Mouse (Mus musculus) heart, embryonic 10.5 days (tissue): ENCODE measurements around the gene Ahctf1. TPM values are rescaled to one million over a fixed set of nuclear protein-coding genes. Genes with fewer than 3 reads are reported as not detected.

Source experiments
- DNase-seq: peaks from one replicate; pipeline ENCODE4 v3.0.0-alpha.2; 2017; ENCODE audit warnings: low spot score
- H3K27ac ChIP-seq: fragments of 300-500 bp; sonication (generic); 2 replicates; pipeline ENCODE4 v1.5.1; 2016; ENCODE audit warnings: mild to moderate bottlenecking
- H3K27me3 ChIP-seq: fragments of 300-500 bp; sonication (generic); 2 replicates; pipeline ENCODE4 v1.6.1; 2016; ENCODE audit warnings: mild to moderate bottlenecking; ENCODE audit not compliant: poor library complexity, insufficient read depth, severe bottlenecking
- H3K36me3 ChIP-seq: fragments of 300-500 bp; sonication (generic); 2 replicates; pipeline ENCODE4 v1.6.1; 2016; ENCODE audit warnings: mild to moderate bottlenecking, moderate library complexity
- H3K4me1 ChIP-seq: fragments of 300-500 bp; sonication (generic); 2 replicates; pipeline ENCODE4 v1.6.1; 2016; ENCODE audit warnings: mild to moderate bottlenecking
- H3K4me3 ChIP-seq: fragments of 300-500 bp; sonication (generic); 2 replicates; pipeline ENCODE4 v1.5.1; 2016; ENCODE audit warnings: mild to moderate bottlenecking, moderate library complexity
- H3K9me3 ChIP-seq: fragments of 300-500 bp; sonication (generic); 2 replicates; pipeline ENCODE4 v1.6.1; 2016; ENCODE audit warnings: mild to moderate bottlenecking, moderate library complexity
- WGBS: fragments of 180-500 bp; shearing (Covaris S2); methylation state at CpG from one replicate; pipeline ENCODE4 v1.1.7; 2016; 5-methylcytosine and 5-hydroxymethylcytosine counted together
- polyA plus RNA-seq: library from polyadenylated mRNA; unstranded; fragments of >200 nt; fragmentation: Nextera tagmentation; extraction: Ambion mirVana; gene quantifications from 2 replicates; pipeline ENCODE4 v1.2.1, GENCODE M21; 2016

The Ahctf1 gene
- polyA plus RNA-seq = 21.6 and 30.2 TPM in 2 replicates

- H3K4me3 ChIP-seq = peak within 1 kb of the TSS; percentile 96
- H3K27me3 ChIP-seq = no peaks in the 10 kb centered on the region
- peaks cover 14% of the 10 kb centered on the region for H3K4me1 ChIP-seq
- no peaks in the 10 kb centered on the region for H3K9me3 ChIP-seq
- DNase-seq = peak; percentile 99
- under 1% methylated on average over 56 of the region's 56 CpGs for WGBS
- H3K36me3 ChIP-seq = peaks cover 7% of the 10 kb centered on the region
- peak within 1 kb of the TSS; percentile 97 for H3K27ac ChIP-seq
Measured at GRCm38 (mm10) chr1:179803513-179804139, at the start of gene Ahctf1. Gene Ahctf1 (minus strand): TSS chr1:179803680.

DNA sequence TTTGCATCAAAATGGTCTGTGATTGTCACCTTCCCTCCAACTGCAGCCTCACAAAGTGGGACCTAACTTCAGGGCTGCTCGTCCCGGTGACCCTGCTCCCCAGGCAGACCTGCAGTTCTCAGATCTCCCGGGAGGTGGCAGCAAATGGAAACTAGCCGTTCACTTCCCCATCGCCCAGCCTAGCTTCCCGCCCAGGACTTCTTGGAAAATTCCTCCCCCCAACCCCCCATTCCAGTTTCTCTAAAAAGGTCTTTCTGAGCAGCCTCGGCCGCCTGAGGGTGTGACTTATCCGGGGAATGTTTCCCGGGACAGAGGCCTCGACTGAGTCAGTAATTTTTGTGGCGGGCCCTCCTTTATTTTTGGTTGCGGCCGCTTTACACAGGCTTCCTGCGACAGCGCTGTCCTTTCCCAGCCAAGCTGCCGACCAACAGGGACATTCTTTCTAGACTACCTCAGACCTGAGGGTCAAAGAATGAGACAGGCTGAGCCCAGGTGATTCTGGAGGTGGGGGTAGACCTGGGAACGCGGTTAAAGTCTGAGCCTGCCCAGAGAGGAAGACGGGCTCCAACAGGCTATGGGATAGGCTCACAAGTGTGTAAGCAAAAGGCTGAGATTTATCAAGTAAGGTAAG is 44.4 kb upstream of the Ahctf1 start:
- 3% methylated on average over 20 of the region's 20 CpGs for WGBS
- peak overlapping the region; percentile 86 for H3K27ac ChIP-seq

DNA sequence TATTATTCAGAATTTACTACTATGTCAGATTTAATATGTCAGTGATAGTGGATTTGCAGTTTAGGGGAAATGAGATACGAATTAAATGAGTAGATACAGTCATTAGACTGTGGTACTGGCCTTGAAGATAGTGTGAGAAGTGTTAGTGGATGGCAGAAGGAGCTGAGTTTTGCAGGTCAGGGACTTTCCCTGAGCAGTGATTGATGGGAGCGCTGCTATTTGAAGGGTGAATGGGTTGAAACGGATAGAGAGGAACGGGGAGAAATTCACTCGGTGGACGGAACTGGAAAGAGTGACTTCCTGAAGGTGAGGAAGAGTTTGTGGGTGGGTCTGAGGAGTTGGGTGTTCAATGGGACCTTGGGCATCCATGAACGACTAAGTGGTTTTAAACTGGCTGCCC is 43.7 kb upstream of the Ahctf1 start:
- Histone ChIP-seq H3K27ac (no peak overlapping the region), H3K4me3 (no peak overlapping the region), H3K36me3 (no peaks in the 10 kb centered on the region), H3K9me3 (no peaks in the 10 kb centered on the region), H3K4me1 (no peaks in the 10 kb centered on the region), H3K27me3 (no peaks in the 10 kb centered on the region)
- WGBS = 51% methylated on average over 7 of the region's 7 CpGs
- DNase-seq = no peak

More for the DNA sequence above, 44.4 kb upstream of the Ahctf1 start:
- Histone ChIP-seq H3K36me3 (no peaks in the 10 kb centered on the region), H3K27me3 (no peaks in the 10 kb centered on the region), H3K9me3 (no peaks in the 10 kb centered on the region), H3K4me3 (peak overlapping the region; percentile 60), H3K4me1 (no peaks in the 10 kb centered on the region)
- peak; percentile 90 for DNase-seq

DNA sequence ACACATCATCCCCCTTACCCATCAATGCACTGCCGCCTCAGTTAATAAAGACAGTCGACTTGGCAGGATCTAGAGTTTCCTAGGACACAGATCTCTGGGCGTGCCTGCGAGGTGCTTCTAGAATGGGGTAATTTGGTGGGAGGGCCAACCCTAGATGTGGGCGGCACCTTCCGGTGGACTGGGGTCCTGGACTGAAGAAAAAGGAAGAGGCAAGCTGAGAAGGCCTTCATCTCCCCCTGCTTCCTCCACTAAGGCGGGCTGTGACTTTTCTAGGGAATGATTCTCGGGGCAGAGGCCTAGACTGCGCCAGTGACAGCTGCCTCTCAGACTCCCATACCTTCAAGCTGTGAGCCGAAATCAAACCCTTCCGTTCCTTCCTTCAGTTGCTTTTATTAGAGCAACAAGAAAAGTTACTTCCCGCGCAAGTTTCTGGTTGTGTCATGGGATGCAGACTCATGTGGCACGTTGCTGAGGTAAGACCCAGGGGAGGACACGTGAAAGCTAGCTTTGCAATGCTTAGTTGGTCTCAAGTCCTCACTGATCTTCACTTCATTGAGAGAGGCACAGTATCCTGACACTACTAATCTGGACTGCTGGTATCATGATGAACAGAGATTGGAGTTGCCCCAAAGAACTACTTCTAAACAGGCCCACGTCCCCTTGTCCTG is 42.5 kb upstream of the Ahctf1 start:
- no peak for DNase-seq
- H3K4me1 ChIP-seq = no peaks in the 10 kb centered on the region
- H3K27ac ChIP-seq = no peak overlapping the region
- H3K27me3 ChIP-seq = no peaks in the 10 kb centered on the region
- H3K4me3 ChIP-seq = no peak overlapping the region
- 84% methylated on average over 16 of the region's 16 CpGs for WGBS
- no peaks in the 10 kb centered on the region for H3K36me3 ChIP-seq
- H3K9me3 ChIP-seq = no peaks in the 10 kb centered on the region

- DNase-seq = peak; percentile 85
- Histone ChIP-seq H3K4me1 (no peaks in the 10 kb centered on the region), H3K27ac (no peak overlapping the region), H3K27me3 (no peaks in the 10 kb centered on the region), H3K36me3 (no peaks in the 10 kb centered on the region), H3K9me3 (no peaks in the 10 kb centered on the region), H3K4me3 (no peak overlapping the region)
- WGBS = 17% methylated on average over 5 of the region's 5 CpGs
Measured at GRCm38 (mm10) chr1:179844894-179845293, 41.4 kb upstream of the Ahctf1 start.

DNA sequence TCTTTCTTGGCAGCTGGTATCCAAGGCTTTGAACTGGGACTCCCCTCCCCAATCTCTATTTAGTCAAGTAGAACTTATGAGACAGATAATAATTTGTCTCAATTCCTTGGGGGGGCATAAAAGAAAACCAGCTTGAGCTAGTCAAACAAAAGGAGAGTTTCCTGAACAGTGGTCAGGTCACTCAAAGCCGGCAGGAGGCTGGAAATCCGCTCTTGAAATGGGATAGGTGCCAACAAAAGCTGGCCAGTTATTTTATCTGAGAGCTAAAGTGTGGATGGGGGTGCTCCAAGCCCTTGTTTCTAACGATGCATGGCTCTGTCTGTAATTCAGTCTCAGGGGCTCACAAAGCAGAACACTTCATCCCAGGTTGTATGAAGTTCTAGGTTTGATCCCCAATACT is 40.5 kb upstream of the Ahctf1 start:
- 47% methylated on average over 3 of the region's 3 CpGs for WGBS
- Histone ChIP-seq H3K27me3 (no peaks in the 10 kb centered on the region), H3K4me3 (no peak overlapping the region), H3K27ac (no peak overlapping the region), H3K36me3 (no peaks in the 10 kb centered on the region), H3K4me1 (no peaks in the 10 kb centered on the region), H3K9me3 (no peaks in the 10 kb centered on the region)
- DNase-seq = no peak

DNA sequence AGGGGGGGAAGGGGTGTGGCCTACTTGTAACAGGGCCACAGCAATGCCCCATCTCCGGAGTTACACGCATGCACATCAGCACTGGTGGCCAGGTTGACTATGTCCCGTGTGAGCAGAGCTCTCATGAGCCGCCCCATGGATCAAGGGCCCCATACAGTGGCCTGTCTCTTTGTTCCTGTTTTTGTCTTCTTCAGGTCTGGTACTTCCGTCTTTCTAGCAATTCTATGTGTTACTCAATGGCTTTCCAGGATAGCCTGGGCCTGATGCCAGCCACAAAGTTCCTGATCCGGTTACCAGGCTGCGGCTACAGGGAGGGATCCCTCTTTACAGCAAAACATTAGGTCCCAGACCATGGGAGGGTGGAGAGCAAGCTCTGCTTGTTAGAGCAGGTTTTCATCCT is 39.1 kb upstream of the Ahctf1 start:
- H3K4me3 ChIP-seq = no peak overlapping the region
- H3K9me3 ChIP-seq = no peaks in the 10 kb centered on the region
- H3K4me1 ChIP-seq = no peaks in the 10 kb centered on the region
- 82% methylated on average over 7 of the region's 7 CpGs for whole genome bisulfite sequencing
- DNase-seq = no peak
- H3K27me3 ChIP-seq = no peaks in the 10 kb centered on the region
- H3K27ac ChIP-seq = no peak overlapping the region
- H3K36me3 ChIP-seq = no peaks in the 10 kb centered on the region

DNA sequence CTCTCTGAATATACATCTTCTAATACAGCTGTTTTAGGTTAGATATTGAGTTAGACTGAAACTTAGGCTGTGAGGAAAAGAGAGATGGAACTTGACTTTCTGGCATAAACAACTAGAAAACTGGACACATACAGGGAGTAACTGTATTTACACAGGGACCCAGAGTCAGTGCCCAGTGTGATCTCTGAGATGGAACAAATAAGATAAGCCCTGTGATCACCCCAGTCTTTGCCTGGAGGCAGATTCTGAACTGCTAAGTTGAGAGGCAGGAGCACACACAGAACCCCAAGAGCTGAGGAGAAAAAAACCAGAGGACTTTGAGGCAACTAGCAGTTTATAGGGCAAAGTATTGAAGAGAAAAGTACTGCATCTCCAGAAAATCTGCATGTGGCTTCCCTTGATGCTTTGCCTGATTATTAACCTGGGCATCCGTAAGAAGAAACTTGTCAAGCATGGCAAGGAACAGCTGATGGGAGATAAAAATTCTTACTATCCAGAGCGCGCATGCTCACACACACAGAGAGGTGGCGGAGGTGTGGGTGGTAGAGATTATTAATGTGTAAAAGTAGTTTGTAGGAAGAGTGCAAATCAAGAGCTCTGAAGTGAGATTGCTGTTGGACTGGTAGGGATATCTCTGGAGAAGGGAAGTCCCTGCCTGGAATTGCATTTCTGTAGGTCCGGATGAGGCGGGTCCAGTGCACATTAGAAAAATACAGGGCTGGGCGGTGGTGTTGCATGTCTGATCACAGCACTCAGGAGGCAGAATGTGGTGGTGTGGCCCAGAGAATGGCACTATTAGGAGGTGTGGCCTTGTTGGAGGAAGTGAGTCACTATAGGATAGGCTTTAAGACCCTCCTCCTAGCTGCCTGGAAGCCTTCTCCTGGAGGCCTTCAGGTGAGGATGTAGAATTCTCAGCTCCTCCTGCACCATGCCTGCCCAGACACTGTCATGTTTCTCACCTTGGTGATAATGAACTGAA is 33.2 kb upstream of the Ahctf1 start:
- no peak for DNase-seq
- Histone ChIP-seq H3K27ac (no peak overlapping the region), H3K27me3 (no peaks in the 10 kb centered on the region), H3K9me3 (no peaks in the 10 kb centered on the region), H3K4me1 (no peaks in the 10 kb centered on the region), H3K4me3 (no peak overlapping the region), H3K36me3 (no peaks in the 10 kb centered on the region)
- 89% methylated on average over 7 of the region's 7 CpGs for WGBS

DNA sequence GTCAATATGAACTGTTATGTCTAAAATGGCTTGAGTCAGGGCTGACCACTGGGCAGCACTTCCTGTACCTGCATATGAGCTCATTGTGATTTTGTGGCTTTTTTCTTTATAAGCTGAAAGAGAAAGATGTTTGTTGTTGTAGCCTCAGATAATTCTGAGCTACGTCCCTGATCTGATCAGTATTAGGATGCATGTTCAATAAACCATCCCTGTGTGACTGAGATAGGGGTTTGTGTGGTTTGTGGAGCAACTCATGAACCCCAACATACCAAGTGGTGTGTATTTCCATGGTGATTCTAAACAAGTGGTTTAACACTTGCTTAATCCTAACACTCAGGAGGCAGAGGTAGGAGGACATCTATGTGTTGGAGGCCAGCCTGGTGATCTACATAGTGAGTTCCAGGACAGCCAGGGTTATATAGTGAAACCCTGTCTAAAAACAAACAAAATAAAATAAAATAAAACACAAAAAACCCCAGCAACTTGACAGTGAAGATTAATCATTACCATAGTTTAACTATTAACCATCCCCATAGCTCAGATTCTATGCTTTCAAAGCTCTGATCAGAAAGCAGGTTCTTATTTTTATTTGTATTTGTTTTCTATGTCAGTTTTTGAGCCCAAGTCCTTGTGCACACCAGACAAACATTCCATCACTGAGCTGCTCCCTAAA is 32.4 kb upstream of the Ahctf1 start:
- 76% methylated on average over 1 of the region's 1 CpGs for WGBS
- no peaks in the 10 kb centered on the region for H3K4me1 ChIP-seq
- H3K27ac ChIP-seq = no peak overlapping the region

GRCm38 (mm10) chr1:179833596-179833995 is 30.1 kb upstream of the Ahctf1 start:
- Histone ChIP-seq H3K27ac (no peak overlapping the region), H3K27me3 (no peaks in the 10 kb centered on the region), H3K9me3 (no peaks in the 10 kb centered on the region), H3K4me3 (no peak overlapping the region), H3K36me3 (no peaks in the 10 kb centered on the region), H3K4me1 (no peaks in the 10 kb centered on the region)
- no peak for DNase-seq
- 73% methylated on average over 1 of the region's 1 CpGs for WGBS

More for the DNA sequence above, 32.4 kb upstream of the Ahctf1 start:
- H3K9me3 ChIP-seq = no peaks in the 10 kb centered on the region
- H3K27me3 ChIP-seq = no peaks in the 10 kb centered on the region
- no peaks in the 10 kb centered on the region for H3K36me3 ChIP-seq
- DNase-seq = no peak
- H3K4me3 ChIP-seq = no peak overlapping the region

DNA sequence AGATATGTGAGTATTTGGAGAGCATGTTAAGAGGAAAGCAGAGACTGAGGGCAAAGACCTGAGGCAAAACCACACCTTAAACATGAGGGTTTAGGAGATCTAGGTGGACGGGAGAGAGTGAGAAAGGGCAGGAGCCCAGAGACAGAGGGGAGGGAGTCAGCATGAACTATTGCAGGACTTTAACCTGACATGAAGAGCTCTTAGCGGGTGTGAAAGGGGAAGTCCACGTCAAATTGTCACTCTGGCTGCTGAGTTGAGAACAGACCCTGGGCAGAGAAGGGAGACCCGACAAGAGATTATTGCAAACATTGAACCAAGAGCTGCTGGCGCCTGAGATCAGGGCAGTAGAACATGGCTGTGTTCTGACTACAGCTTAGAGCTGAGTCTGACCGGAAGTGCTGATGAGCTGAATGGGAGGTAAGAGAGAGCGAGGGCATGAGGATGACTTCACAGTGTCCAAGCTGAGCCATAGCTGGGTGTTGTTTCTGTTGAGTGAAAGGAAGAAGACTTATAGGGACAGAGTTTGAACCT is 29.3 kb upstream of the Ahctf1 start:
- no peaks in the 10 kb centered on the region for H3K36me3 ChIP-seq
- DNase-seq = no peak
- no peaks in the 10 kb centered on the region for H3K27me3 ChIP-seq
- 60% methylated on average over 7 of the region's 7 CpGs for WGBS
- H3K27ac ChIP-seq = no peak overlapping the region
- no peaks in the 10 kb centered on the region for H3K9me3 ChIP-seq
- no peaks in the 10 kb centered on the region for H3K4me1 ChIP-seq
- no peak overlapping the region for H3K4me3 ChIP-seq

DNA sequence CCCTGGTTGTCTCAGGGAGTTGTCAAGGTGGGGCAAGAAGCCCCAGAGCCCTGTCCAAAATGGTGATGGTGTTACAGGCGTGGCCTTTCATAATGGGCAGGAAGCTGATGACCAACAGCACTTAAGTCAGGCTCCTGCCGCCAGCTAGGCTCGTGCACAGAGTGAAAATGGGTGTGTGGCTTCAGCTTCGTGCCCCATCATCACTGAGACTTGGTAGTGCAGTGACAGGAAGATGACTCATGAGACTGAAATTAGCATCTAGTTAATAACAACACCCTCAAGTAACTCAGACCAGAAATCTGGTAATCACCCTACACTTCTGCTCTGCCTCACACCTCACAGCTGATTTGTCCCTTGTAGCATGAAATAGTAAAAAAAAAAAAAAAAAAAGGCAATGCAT is 25.4 kb upstream of the Ahctf1 start:
- Histone ChIP-seq H3K9me3 (no peaks in the 10 kb centered on the region), H3K36me3 (no peaks in the 10 kb centered on the region), H3K4me1 (no peaks in the 10 kb centered on the region), H3K4me3 (no peak overlapping the region), H3K27me3 (no peaks in the 10 kb centered on the region), H3K27ac (no peak overlapping the region)
- DNase-seq = no peak
- 61% methylated on average over 4 of the region's 4 CpGs for WGBS
